Mouse (Mus musculus) MEL (cell line): ENCODE results near the gene Prrg2. TPM values are rescaled to one million over a fixed set of nuclear protein-coding genes. Genes with fewer than 3 reads are reported as not detected.

Experiments
- DNase-seq: peaks from one replicate; pipeline ENCODE4 v3.0.0; 2011; ENCODE audit warnings: low read depth, low spot score
- H3K27ac ChIP-seq: 2 replicates; pipeline ENCODE4 v1.5.1; 2012; ENCODE audit warnings: low read depth, mild to moderate bottlenecking, control low read depth, low read length, moderate library complexity; ENCODE audit not compliant: control insufficient read depth
- H3K27me3 ChIP-seq, 2 experiments: fragments of 150-350 bp in 1 of 2; sonication (generic) in 1 of 2; 2 replicates each; pipeline ENCODE4 v1.6.1; 2012; ENCODE audit warnings: low read length in 2 of 2, mild to moderate bottlenecking in 2 of 2, improper control_type of control experiment in 1 of 2, moderate library complexity in 1 of 2; ENCODE audit not compliant: insufficient read depth in 2 of 2, control insufficient read depth in 1 of 2
- H3K36me3 ChIP-seq, 2 experiments: 2 replicates each; pipeline ENCODE4 v1.6.1; 2012 to 2014; ENCODE audit warnings: low read length in 2 of 2, improper control_type of control experiment in 1 of 2, inconsistent platforms in 1 of 2, mild to moderate bottlenecking in 1 of 2; ENCODE audit not compliant: insufficient read depth in 2 of 2, control insufficient read depth in 1 of 2
- H3K4me1 ChIP-seq, 2 experiments: fragments of 150-350 bp in 1 of 2; sonication (generic) in 1 of 2; 2 replicates each; pipeline ENCODE4 v1.6.1; 2012; ENCODE audit warnings: low read length in 2 of 2, improper control_type of control experiment in 1 of 2, mild to moderate bottlenecking in 1 of 2; ENCODE audit not compliant: insufficient read depth in 2 of 2, control insufficient read depth in 1 of 2
- H3K4me3 ChIP-seq, 2 experiments: fragments of 150-350 bp in 1 of 2; sonication (generic) in 1 of 2; 2 replicates each; pipeline ENCODE4 v1.5.1; 2012; ENCODE audit warnings: low read depth in 2 of 2, low read length in 2 of 2, mild to moderate bottlenecking in 2 of 2, moderate library complexity in 2 of 2, control low read depth in 1 of 2, improper control_type of control experiment in 1 of 2; ENCODE audit not compliant: control insufficient read depth in 1 of 2, insufficient read depth in 1 of 2
- H3K79me2 ChIP-seq: 2 replicates; pipeline ENCODE4 v1.6.1; 2012; ENCODE audit warnings: mild to moderate bottlenecking, low read length, moderate library complexity; ENCODE audit not compliant: control insufficient read depth, poor library complexity, insufficient read depth
- H3K9ac ChIP-seq: 2 replicates; pipeline ENCODE4 v1.6.1; 2012; ENCODE audit warnings: low read depth, mild to moderate bottlenecking, control low read depth, low read length, moderate library complexity; ENCODE audit not compliant: control insufficient read depth, poor library complexity, severe bottlenecking
- H3K9me3 ChIP-seq: fragments of 150-350 bp; sonication (generic); replicated peaks from 2 replicates; pipeline ENCODE4 v1.6.1; 2012; ENCODE audit warnings: mild to moderate bottlenecking, low read length, improper control_type of control experiment, moderate library complexity; ENCODE audit not compliant: insufficient read depth
- BHLHE40 ChIP-seq: IDR thresholded peaks from 2 replicates; pipeline ENCODE4 v1.6.1; 2012; ENCODE audit warnings: low read depth, mild to moderate bottlenecking, inconsistent platforms, low read length, improper control_type of control experiment, borderline replicate concordance
- CHD1 ChIP-seq: IDR thresholded peaks from 2 replicates; pipeline ENCODE4 v1.6.1; 2012; ENCODE audit warnings: low read depth, mild to moderate bottlenecking, inconsistent platforms, low read length, improper control_type of control experiment
- CTCF ChIP-seq, 3 experiments: IDR thresholded peaks in 2 of 3; conservative IDR thresholded peaks in 1 of 3; 2 replicates each; pipeline ENCODE4 v1.5.1; 2011 to 2012; ENCODE audit warnings: low read length in 3 of 3, low read depth in 2 of 3, mild to moderate bottlenecking in 2 of 3, improper control_type of control experiment in 1 of 3, inconsistent platforms in 1 of 3, mixed read lengths in 1 of 3, moderate library complexity in 1 of 3; ENCODE audit not compliant: control insufficient read depth in 1 of 3, insufficient read depth in 1 of 3, poor library complexity in 1 of 3, severe bottlenecking in 1 of 3
- E2F4 ChIP-seq: IDR thresholded peaks from 2 replicates; pipeline ENCODE4 v1.6.1; 2011; ENCODE audit warnings: low read depth, low read length, improper control_type of control experiment, borderline replicate concordance
- ELF1 ChIP-seq: IDR thresholded peaks from 2 replicates; pipeline ENCODE4 v1.6.1; 2014; ENCODE audit warnings: low read depth, mild to moderate bottlenecking, inconsistent platforms, low read length, improper control_type of control experiment, moderate library complexity
- EP300 ChIP-seq, 2 experiments: IDR thresholded peaks; 2 replicates each; pipeline ENCODE4 v1.6.1; 2011; ENCODE audit warnings: improper control_type of control experiment in 2 of 2, low read length in 2 of 2, low read depth in 1 of 2, mild to moderate bottlenecking in 1 of 2
- ETS1 ChIP-seq: IDR thresholded peaks from 2 replicates; pipeline ENCODE4 v1.6.1; 2012; ENCODE audit warnings: low read depth, mild to moderate bottlenecking, inconsistent platforms, low read length, improper control_type of control experiment, moderate library complexity
- GABPA ChIP-seq: IDR thresholded peaks from 2 replicates; pipeline ENCODE4 v1.6.1; 2012; ENCODE audit warnings: low read depth, mild to moderate bottlenecking, inconsistent platforms, low read length, improper control_type of control experiment, moderate library complexity
- GATA1 ChIP-seq: IDR thresholded peaks from 2 replicates; pipeline ENCODE4 v1.6.1; 2011; ENCODE audit warnings: low read depth, low read length, improper control_type of control experiment
- HCFC1 ChIP-seq: IDR thresholded peaks from 2 replicates; pipeline ENCODE4 v1.6.1; 2012; ENCODE audit warnings: low read depth, mild to moderate bottlenecking, inconsistent platforms, low read length, improper control_type of control experiment, moderate library complexity
- JUND ChIP-seq: IDR thresholded peaks from 2 replicates; pipeline ENCODE4 v1.6.1; 2011; ENCODE audit warnings: low read depth, mild to moderate bottlenecking, improper control_type of control experiment, low read length
- KAT2A ChIP-seq: conservative IDR thresholded peaks from 2 replicates; pipeline ENCODE4 v1.6.1; 2012; ENCODE audit warnings: low read depth, low read length, improper control_type of control experiment, inconsistent platforms
- MAFK ChIP-seq: IDR thresholded peaks from 2 replicates; pipeline ENCODE4 v1.6.1; 2011; ENCODE audit warnings: low read depth, mild to moderate bottlenecking, low read length, improper control_type of control experiment, borderline replicate concordance
- MAX ChIP-seq: IDR thresholded peaks from 2 replicates; pipeline ENCODE4 v1.6.1; 2011; ENCODE audit warnings: low read length, improper control_type of control experiment
- MAZ ChIP-seq: IDR thresholded peaks from 2 replicates; pipeline ENCODE4 v1.6.1; 2012; ENCODE audit warnings: low read depth, mild to moderate bottlenecking, inconsistent platforms, low read length, improper control_type of control experiment
- MEF2A ChIP-seq: IDR thresholded peaks from 2 replicates; pipeline ENCODE4 v1.6.1; 2014; ENCODE audit warnings: low read depth, mild to moderate bottlenecking, inconsistent platforms, low read length, improper control_type of control experiment; ENCODE audit not compliant: poor library complexity, insufficient replicate concordance, severe bottlenecking; ENCODE audit errors: extremely low read depth
- MXI1 ChIP-seq: IDR thresholded peaks from 2 replicates; pipeline ENCODE4 v1.6.1; 2011; ENCODE audit warnings: mild to moderate bottlenecking, low read depth, low read length, improper control_type of control experiment
- MYB ChIP-seq: IDR thresholded peaks from 2 replicates; pipeline ENCODE4 v1.6.1; 2011; ENCODE audit warnings: mild to moderate bottlenecking, low read depth, low read length, improper control_type of control experiment
- NELFE ChIP-seq: IDR thresholded peaks from 2 replicates; pipeline ENCODE4 v1.6.1; 2011; ENCODE audit warnings: low read depth, low read length, improper control_type of control experiment
- NRF1 ChIP-seq: IDR thresholded peaks from 2 replicates; pipeline ENCODE4 v1.6.1; 2014; ENCODE audit warnings: low read depth, mild to moderate bottlenecking, inconsistent platforms, low read length, improper control_type of control experiment, moderate library complexity; ENCODE audit not compliant: poor library complexity, insufficient read depth, severe bottlenecking
- POLR2A ChIP-seq, 2 experiments: IDR thresholded peaks; 2 replicates each; pipeline ENCODE4 v1.6.1; 2011 to 2012; ENCODE audit warnings: low read length in 2 of 2, mild to moderate bottlenecking in 2 of 2, control low read depth in 1 of 2, improper control_type of control experiment in 1 of 2, low read depth in 1 of 2, moderate library complexity in 1 of 2; ENCODE audit not compliant: control insufficient read depth in 1 of 2, insufficient read depth in 1 of 2, poor library complexity in 1 of 2
- POLR2AphosphoS2 ChIP-seq: IDR thresholded peaks from 2 replicates; pipeline ENCODE4 v1.6.1; 2011; ENCODE audit warnings: low read length, improper control_type of control experiment
- POLR2AphosphoS5 ChIP-seq: IDR thresholded peaks from 2 replicates; pipeline ENCODE4 v1.6.1; 2012; ENCODE audit warnings: low read depth, borderline replicate concordance, mild to moderate bottlenecking, inconsistent platforms, low read length, moderate library complexity, mixed read lengths
- RAD21 ChIP-seq: IDR thresholded peaks from 2 replicates; pipeline ENCODE4 v1.6.1; 2011; ENCODE audit warnings: mild to moderate bottlenecking, low read depth, low read length, improper control_type of control experiment
- RCOR1 ChIP-seq: IDR thresholded peaks from 2 replicates; pipeline ENCODE4 v1.6.1; 2012; ENCODE audit warnings: low read depth, mild to moderate bottlenecking, inconsistent platforms, low read length, improper control_type of control experiment
- SIN3A ChIP-seq: IDR thresholded peaks from 2 replicates; pipeline ENCODE4 v1.6.1; 2012; ENCODE audit warnings: low read length, improper control_type of control experiment, inconsistent platforms
- SMC3 ChIP-seq: IDR thresholded peaks from 2 replicates; pipeline ENCODE4 v1.6.1; 2011; ENCODE audit warnings: low read depth, low read length, improper control_type of control experiment
- TAL1 ChIP-seq: IDR thresholded peaks from 2 replicates; pipeline ENCODE4 v1.6.1; 2012; ENCODE audit warnings: mild to moderate bottlenecking, inconsistent platforms, low read length, moderate library complexity, mixed read lengths
- TBP ChIP-seq: IDR thresholded peaks from 2 replicates; pipeline ENCODE4 v1.8.0; 2011; ENCODE audit warnings: low read depth, low read length, improper control_type of control experiment
- TCF12 ChIP-seq: IDR thresholded peaks from 2 replicates; pipeline ENCODE4 v1.6.1; 2014; ENCODE audit warnings: low read depth, mild to moderate bottlenecking, inconsistent platforms, low read length, improper control_type of control experiment, moderate library complexity
- USF1 ChIP-seq: IDR thresholded peaks from 2 replicates; pipeline ENCODE4 v1.6.1; 2014; ENCODE audit warnings: low read depth, mild to moderate bottlenecking, inconsistent platforms, low read length, improper control_type of control experiment, moderate library complexity
- USF2 ChIP-seq, 2 experiments: IDR thresholded peaks; 2 replicates each; pipeline ENCODE4 v1.6.1; 2011 to 2012; ENCODE audit warnings: improper control_type of control experiment in 2 of 2, low read length in 2 of 2, borderline replicate concordance in 1 of 2, inconsistent platforms in 1 of 2, low read depth in 1 of 2, mild to moderate bottlenecking in 1 of 2; ENCODE audit not compliant: insufficient read depth in 1 of 2
- ZC3H11A ChIP-seq: IDR thresholded peaks from 2 replicates; pipeline ENCODE4 v1.6.1; 2012; ENCODE audit warnings: low read depth, mild to moderate bottlenecking, inconsistent platforms, low read length, improper control_type of control experiment
- ZKSCAN1 ChIP-seq: IDR thresholded peaks from 2 replicates; pipeline ENCODE4 v1.6.1; 2012; ENCODE audit warnings: low read depth, mild to moderate bottlenecking, inconsistent platforms, low read length, improper control_type of control experiment, moderate library complexity
- ZMIZ1 ChIP-seq: IDR thresholded peaks from 2 replicates; pipeline ENCODE4 v1.6.1; 2012; ENCODE audit warnings: low read depth, mild to moderate bottlenecking, inconsistent platforms, low read length, improper control_type of control experiment, moderate library complexity
- ZNF384 ChIP-seq: IDR thresholded peaks from 2 replicates; pipeline ENCODE4 v1.6.1; 2012; ENCODE audit warnings: low read depth, mild to moderate bottlenecking, inconsistent platforms, low read length, improper control_type of control experiment
- polyA plus RNA-seq, 2 experiments: library from polyadenylated mRNA; stranded (reverse) in 1 of 2; unstranded in 1 of 2; fragments of >175 nt in 1 of 2; fragments of >200 nt in 1 of 2; gene quantifications; 2 replicates each; pipeline versions ENCODE4 v1.2.1 to v1.2.4; 2012; ENCODE audit warnings: low replicate concordance in 2 of 2, low read depth in 1 of 2; ENCODE audit not compliant: insufficient read length in 2 of 2, insufficient read depth in 1 of 2, missing spikeins in 1 of 2
- total RNA-seq: library from RNA; depleted of rRNA; stranded (reverse); fragments of 300-350 nt; gene quantifications from 2 replicates; pipeline ENCODE4 v1.2.3, GENCODE M21; 2012; rRNA removed

Gene Prrg2
- total RNA-seq (7.5 and 7.7 TPM in 2 replicates), polyA plus RNA-seq (10 to 100 TPM in 1 of 2 experiments, not detected in 1; 16.9 TPM)

GRCm38 (mm10) chr7:45062239-45062835, at the start of gene Prrg2, which contains the start of gene Nosip:
Gene Prrg2 (minus strand): TSS chr7:45062677.
Gene Nosip (plus strand): TSS chr7:45062429.
- H3K9me3 ChIP-seq, result no peaks in the 10 kb centered on the region
- peak within 1 kb of the TSS; percentile 87 for H3K27ac ChIP-seq
- H3K9ac ChIP-seq, result peak within 1 kb of the TSS; percentile 76
- DNase-seq, result peak; percentile 100
- peaks cover 0 to 17% of the 10 kb centered on the region in 2 experiments; a peak in 2 of 4 replicates for H3K36me3 ChIP-seq
- H3K4me3 ChIP-seq, result peak within 1 kb of the TSS; percentile 73 to 79
- peaks cover 2 to 16% of the 10 kb centered on the region in 2 experiments; a peak in 3 of 4 replicates for H3K4me1 ChIP-seq
- peaks cover 31% of the 10 kb centered on the region for H3K79me2 ChIP-seq
- H3K27me3 ChIP-seq, result no peaks in the 10 kb centered on the region
- TF ChIP-seq E2F4, result no peak; the same call in 1 of the 2 replicates
- no peak for TF ChIP-seq TAL1
- peak; percentile 88 for TF ChIP-seq MXI1
- no peak for TF ChIP-seq ZKSCAN1
- 0 out of 2 replicates have a peak, but pooled peaks have one; percentile 18 for TF ChIP-seq NRF1
- peak; percentile 58 for TF ChIP-seq MYB
- peak; percentile 97 for TF ChIP-seq SIN3A
- TF ChIP-seq POLR2AphosphoS2, result peak; percentile 82; the same call in 1 of the 2 replicates
- peak; percentile 58 to 96; a peak in 3 of 4 replicates for TF ChIP-seq POLR2A (IDR thresholded peaks at IDR 0.05; ENCODE audit: control insufficient read depth in 1 of 2, insufficient read depth in 1 of 2, low read depth in 1 of 2, low read length in 2 of 2, poor library complexity in 1 of 2)
- TF ChIP-seq JUND, result no peak
- TF ChIP-seq ZNF384, result peak; percentile 71
- peak; percentile 84 for TF ChIP-seq ZMIZ1
- TF ChIP-seq TCF12, result peak; percentile 81
- TF ChIP-seq MEF2A, result no peak
- no peak for TF ChIP-seq GATA1
- no peak for TF ChIP-seq GABPA
- TF ChIP-seq HCFC1, result peak; percentile 90
- peak; percentile 86 for TF ChIP-seq NELFE
- no peak for TF ChIP-seq USF2 (IDR thresholded peaks at IDR 0.05; ENCODE audit: borderline replicate concordance in 1 of 2, insufficient read depth in 1 of 2, low read depth in 1 of 2, low read length in 2 of 2)
- TF ChIP-seq EP300 (IDR thresholded peaks at IDR 0.05; ENCODE audit: low read depth in 1 of 2, low read length in 2 of 2), result peak in 1 of 2 experiments; percentile 44; a peak in 1 of 4 replicates
- peak; percentile 87 for TF ChIP-seq TBP
- peak; percentile 20; the same call in 1 of the 2 replicates for TF ChIP-seq SMC3
- TF ChIP-seq POLR2AphosphoS5, result no peak
- peak; percentile 52 for TF ChIP-seq ETS1
- TF ChIP-seq RAD21, result no peak
- no peak for TF ChIP-seq CHD1
- peak; percentile 94 for TF ChIP-seq MAZ
- no peak for TF ChIP-seq ZC3H11A
- TF ChIP-seq USF1, result peak; percentile 39; the same call in 1 of the 2 replicates
- peak; percentile 94 for TF ChIP-seq ELF1
- TF ChIP-seq RCOR1, result peak; percentile 72
- TF ChIP-seq MAFK, result no peak
- TF ChIP-seq KAT2A, result peak; percentile 81
- TF ChIP-seq MAX, result peak; percentile 69
- no peak for TF ChIP-seq CTCF (IDR thresholded peaks at IDR 0.05 in 2 of 3, conservative IDR thresholded peaks at IDR 0.05 in 1 of 3; ENCODE audit: control insufficient read depth in 1 of 3, insufficient read depth in 1 of 3, low read depth in 2 of 3, low read length in 3 of 3, poor library complexity in 1 of 3, severe bottlenecking in 1 of 3)
- no peak for TF ChIP-seq BHLHE40
